Mouse (Mus musculus) C2C12 (cell line): ENCODE results near the gene Ror2.

Experiments used
- CTCF ChIP-seq: IDR thresholded peaks from one replicate; pipeline ENCODE4 v1.5.1; 2011; ENCODE audit not compliant: control insufficient read depth, insufficient read depth, insufficient read length
- MAX ChIP-seq: IDR thresholded peaks from one replicate; pipeline ENCODE4 v1.6.1; 2011; ENCODE audit warnings: mild to moderate bottlenecking, control low read depth

- no peak for TF ChIP-seq CTCF
- no peak for TF ChIP-seq MAX
These were observed 44.3 kb upstream of the Ror2 start for GRCm38 (mm10) chr13:53330246-53330645.
